Comparison of ENCODE assay signal across 8 mouse cellular contexts in genomic region chr11:101881604-101882071, GRCm38 (mm10). TPM values are rescaled to one million over a fixed set of nuclear protein-coding genes. Genes with fewer than 3 reads are reported as not detected.
DNase-seq lines count a peak whose midpoint lies in the region; ATAC-seq and TF ChIP-seq lines count a peak whose summit lies in the region.

No protein-coding gene starts in this region.

- H3K36me3 ChIP-seq in hindbrain, embryonic 14.5 days (replicated peaks; ENCODE audit: control insufficient read depth, insufficient read depth) = no peaks in the 10 kb centered on the region
- no peaks in the 10 kb centered on the region for H3K36me3 ChIP-seq in limb, embryonic 15.5 days
- no peaks in the 10 kb centered on the region for H3K36me3 ChIP-seq in midbrain, postnatal 0 days (ENCODE audit: insufficient read depth, low read length)

- H3K4me2 ChIP-seq in hindbrain, embryonic 14.5 days (replicated peaks) = peak overlapping the region; percentile 40
- peak overlapping the region; percentile 46 for H3K4me2 ChIP-seq in limb, embryonic 15.5 days
- peak overlapping the region; percentile 32; the same call in 1 of the 2 replicates for H3K4me2 ChIP-seq in midbrain, postnatal 0 days (ENCODE audit: low read depth, low read length, poor library complexity, severe bottlenecking)

- H3K4me1 ChIP-seq in hindbrain, embryonic 14.5 days (replicated peaks; ENCODE audit: control insufficient read depth, insufficient read depth, low read length) = peaks cover 9% of the 10 kb centered on the region
- H3K4me1 ChIP-seq in limb, embryonic 15.5 days = peaks cover 79% of the 10 kb centered on the region
- peaks cover 12% of the 10 kb centered on the region for H3K4me1 ChIP-seq in midbrain, postnatal 0 days (ENCODE audit: insufficient read depth, low read length)

- ATAC-seq in hindbrain, embryonic 14.5 days (ENCODE audit: low FRiP score) = peak; percentile 46; the same call in 1 of the 2 replicates
- peak; percentile 70 for ATAC-seq in limb, embryonic 15.5 days (ENCODE audit: insufficient number of reproducible peaks, low FRiP score, low TSS enrichment, low read depth)
- ATAC-seq in midbrain, postnatal 0 days (ENCODE audit: low FRiP score) = no peak

- H3K27ac ChIP-seq in hindbrain, embryonic 14.5 days = no peak overlapping the region
- peak overlapping the region; percentile 60 for H3K27ac ChIP-seq in limb, embryonic 15.5 days
- no peak overlapping the region for H3K27ac ChIP-seq in midbrain, postnatal 0 days (ENCODE audit: low read depth, low read length)

- no peak for TF ChIP-seq CTCF in midbrain, postnatal 0 days (IDR thresholded peaks at IDR 0.05)

- peak; percentile 73 for DNase-seq in R1 (ENCODE audit: low read depth, low spot score)
- peak; percentile 48 to 70 for DNase-seq in cerebellum, postnatal 10 days
- DNase-seq in gastrocnemius, postnatal 14 days = peak; percentile 91
- no peak for DNase-seq in hindbrain, embryonic 14.5 days (ENCODE audit: low spot score)
- DNase-seq in midbrain, postnatal 0 days (ENCODE audit: low spot score) = no peak
- DNase-seq in urinary bladder, postnatal 36 days (ENCODE audit: low spot score in 2 of 2) = peak; percentile 55 to 79
- no peak for DNase-seq in frontal cortex, adult 2 months (ENCODE audit: extremely low spot score in 1 of 2, low spot score in 1 of 2)

- H3K27me3 ChIP-seq in hindbrain, embryonic 14.5 days (ENCODE audit: control insufficient read depth, insufficient read depth, low read length) = no peaks in the 10 kb centered on the region
- H3K27me3 ChIP-seq in limb, embryonic 15.5 days = peaks cover 6% of the 10 kb centered on the region; the same call in 1 of the 2 replicates
- no peaks in the 10 kb centered on the region for H3K27me3 ChIP-seq in midbrain, postnatal 0 days (ENCODE audit: insufficient read depth, low read length)

- peak overlapping the region; percentile 17; the same call in 1 of the 2 replicates for H3K9ac ChIP-seq in hindbrain, embryonic 14.5 days
- H3K9ac ChIP-seq in limb, embryonic 15.5 days = no peak overlapping the region
- H3K9ac ChIP-seq in midbrain, postnatal 0 days (replicated peaks; ENCODE audit: low read length, poor library complexity, severe bottlenecking) = peak overlapping the region; percentile 29; the same call in 1 of the 2 replicates

- 5% methylated on average over 24 of the region's 24 CpGs for WGBS in hindbrain, embryonic 14.5 days
- 7% methylated on average over 24 of the region's 24 CpGs for WGBS in limb, embryonic 15.5 days
- 5% methylated on average over 24 of the region's 24 CpGs for WGBS in midbrain, postnatal 0 days

- H3K4me3 ChIP-seq in hindbrain, embryonic 14.5 days (replicated peaks; ENCODE audit: low read length) = no peak overlapping the region
- peak overlapping the region; percentile 21 for H3K4me3 ChIP-seq in limb, embryonic 15.5 days
- no peak overlapping the region for H3K4me3 ChIP-seq in midbrain, postnatal 0 days (ENCODE audit: low read depth, low read length)

- H3K9me3 ChIP-seq in hindbrain, embryonic 14.5 days (ENCODE audit: control insufficient read depth, low read length) = no peaks in the 10 kb centered on the region
- no peaks in the 10 kb centered on the region for H3K9me3 ChIP-seq in limb, embryonic 15.5 days
- H3K9me3 ChIP-seq in midbrain, postnatal 0 days (ENCODE audit: low read length) = no peaks in the 10 kb centered on the region

- intact Hi-C loops in gastrocnemius, postnatal 14 days (cut with DNase I; ENCODE audit: low total_unique reads) = no loop called here

RNA-seq across cellular contexts. Expression of gene Meox1, which starts 12.5 kb away (rescaled TPM):
- total RNA-seq in gastrocnemius, postnatal 14 days (2021) = 10 to 100 TPM in 1 of 2 experiments, 1 to 10 TPM in 1; 8.6 to 10.8 TPM
- polyA plus RNA-seq in hindbrain, embryonic 14.5 days (2014; fragmentation: Nextera tagmentation; extraction: Ambion mirVana) = 0.63 and 0.90 TPM in 2 replicates
- 15.8 and 18.6 TPM in 2 replicates for polyA plus RNA-seq in limb, embryonic 15.5 days (2015; fragmentation: Nextera tagmentation; extraction: Ambion mirVana)
- total RNA-seq in midbrain, postnatal 0 days (2014; rRNA removed) = 0.66 and 1.0 TPM in 2 replicates
- polyA plus RNA-seq in midbrain, postnatal 0 days (2015; fragmentation: Nextera tagmentation; extraction: Ambion mirVana) = 0.83 and 1.2 TPM in 2 replicates
- polyA plus RNA-seq in frontal cortex, adult 2 months (2012; rRNA removed) = 0.71 and 0.84 TPM in 2 replicates

Comparison
In these comparisons a context has a peak if more than half of its experiments do, and no peak if none do; other contexts are left out.
1. DNase-seq: peak in R1 (single experiment), cerebellum, postnatal 10 days (2 of 2), gastrocnemius, postnatal 14 days (single experiment) and urinary bladder, postnatal 36 days (2 of 2); none in hindbrain, embryonic 14.5 days (single experiment), midbrain, postnatal 0 days (single experiment) and frontal cortex, adult 2 months (0 of 2).
2. Peak in every context shown above with its lines, with median percentiles within 50 percentile points of each other: H3K4me2 ChIP-seq.